Mouse (Mus musculus) cerebellum, adult 8-10 months (tissue): ENCODE measurements at regions not wholly inside any gene's neighbourhood (a gene's known extent, or its start where the extent isn't known, plus 50 kb on each side); places are given as distances from the start of the nearest gene placed in this dataset.

Experiments used
- DNase-seq: peaks from one replicate; pipeline ENCODE4 v3.0.0; 2022

- DNase-seq, result peak; percentile 25
Measured at GRCm38 (mm10) chr1:149556381-149556780, 404.7 kb downstream of the Pla2g4a start.

GRCm38 (mm10) chr1:149555355-149556007, 405.6 kb downstream of the Pla2g4a start:
- DNase-seq, result no peak

- DNase-seq, result no peak
Measured at GRCm38 (mm10) chr1:149546076-149546475, 415.0 kb downstream of the Pla2g4a start.

- peak; percentile 11 for DNase-seq
Measured at GRCm38 (mm10) chr1:149541386-149541785, 419.7 kb downstream of the Pla2g4a start.

GRCm38 (mm10) chr1:149533651-149534050, 427.4 kb downstream of the Pla2g4a start:
- DNase-seq, result no peak
